Mouse (Mus musculus) hindbrain, postnatal 0 days (tissue): ENCODE data around the gene Tsc22d4. TPM values are rescaled to one million over a fixed set of nuclear protein-coding genes. Genes with fewer than 3 reads are reported as not detected.

Experiments
- ATAC-seq: fragments of 200-750 bp; cut with Nextera tagmentation; 2 replicates; pipeline ENCODE4 v1.8.0; 2017; ENCODE audit warnings: mild to moderate bottlenecking, moderate TSS enrichment, moderate library complexity
- DNase-seq: peaks from one replicate; pipeline ENCODE4 v3.0.0-alpha.2; 2015; ENCODE audit warnings: low spot score
- H3K27ac ChIP-seq: fragments of 300-500 bp; sonication (generic); 2 replicates; pipeline ENCODE4 v1.5.1; 2014; ENCODE audit warnings: mild to moderate bottlenecking
- H3K27me3 ChIP-seq: fragments of 300-500 bp; sonication (generic); 2 replicates; pipeline ENCODE4 v1.6.1; 2014; ENCODE audit warnings: low read length, mixed read lengths; ENCODE audit not compliant: insufficient read depth
- H3K36me3 ChIP-seq: fragments of 300-500 bp; sonication (generic); 2 replicates; pipeline ENCODE4 v1.6.1; 2014; ENCODE audit warnings: low read length, mixed read lengths; ENCODE audit not compliant: insufficient read depth
- H3K4me1 ChIP-seq: fragments of 300-500 bp; sonication (generic); 2 replicates; pipeline ENCODE4 v1.6.1; 2014; ENCODE audit warnings: antibody characterized with exemption, low read length, mixed read lengths; ENCODE audit not compliant: insufficient read depth
- H3K4me2 ChIP-seq: fragments of 300-500 bp; sonication (generic); 2 replicates; pipeline ENCODE4 v1.6.1; 2014; ENCODE audit warnings: low read depth, mild to moderate bottlenecking, low read length, moderate library complexity, mixed read lengths
- H3K4me3 ChIP-seq: fragments of 300-500 bp; sonication (generic); 2 replicates; pipeline ENCODE4 v1.5.1; 2014; ENCODE audit warnings: low read length
- H3K9ac ChIP-seq: fragments of 300-500 bp; sonication (generic); replicated peaks from 2 replicates; pipeline ENCODE4 v1.6.1; 2014; ENCODE audit warnings: mild to moderate bottlenecking, low read length, moderate library complexity, mixed read lengths
- H3K9me3 ChIP-seq: fragments of 300-500 bp; sonication (generic); 2 replicates; pipeline ENCODE4 v1.6.1; 2016; ENCODE audit warnings: low read length, mixed read lengths
- CTCF ChIP-seq: IDR thresholded peaks from 2 replicates; pipeline ENCODE4 v1.5.1; 2016; ENCODE audit warnings: antibody characterized with exemption, control low read depth, low read depth
- WGBS: fragments of 180-500 bp; shearing (Covaris S2); extraction: QIAGEN DNeasy Blood & Tissue Kit; methylation state at CpG from one replicate; pipeline ENCODE4 v1.1.7; 2014; 5-methylcytosine and 5-hydroxymethylcytosine counted together
- polyA plus RNA-seq: library from polyadenylated mRNA; unstranded; fragments of >200 nt; fragmentation: Nextera tagmentation; extraction: Ambion mirVana; gene quantifications from 2 replicates; pipeline ENCODE4 v1.2.1, GENCODE M21; 2015
- total RNA-seq: library from RNA; depleted of rRNA; stranded (reverse); fragments of >200 nt; gene quantifications from 2 replicates; pipeline ENCODE4 v1.2.3, GENCODE M21; 2014

The Tsc22d4 gene
- total and polyA plus RNA-seq, 2 experiments from 2014 or later, result 251 to 444 TPM

DNA sequence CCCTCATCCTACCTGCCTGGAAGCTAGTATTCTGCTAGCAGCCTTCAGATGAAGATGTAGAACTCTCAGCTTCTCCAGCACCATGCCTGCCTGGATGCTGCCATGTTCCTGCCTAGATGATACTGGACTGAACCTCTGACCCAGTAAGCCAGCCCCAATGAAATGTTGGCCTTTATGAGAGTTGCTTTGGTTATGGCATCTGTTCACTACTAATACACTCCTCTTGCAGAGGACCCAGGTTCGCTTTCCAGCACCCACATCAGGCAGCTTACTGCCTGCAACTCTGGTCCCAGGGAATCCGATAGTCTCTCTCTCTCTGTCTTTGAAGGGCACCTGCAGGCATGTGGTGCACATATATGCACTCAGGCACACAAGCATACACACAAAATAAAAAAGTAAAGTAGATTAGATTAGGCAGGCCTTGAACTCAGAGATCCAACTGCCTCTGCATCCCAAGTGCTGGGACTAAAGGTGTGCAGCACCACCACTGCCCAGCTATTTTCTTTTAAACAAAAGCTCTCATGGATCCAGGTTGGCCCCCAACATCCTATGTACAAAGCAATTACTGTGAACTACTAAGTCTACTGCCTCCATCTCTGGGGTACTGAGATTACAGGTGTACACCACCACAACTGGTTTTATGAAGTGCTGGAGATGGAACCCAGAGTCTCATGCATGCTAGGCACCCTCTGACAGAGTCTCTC is 30.2 kb downstream of the Tsc22d4 start:
- H3K27ac ChIP-seq, result no peak overlapping the region
- no peaks in the 10 kb centered on the region for H3K9me3 ChIP-seq
- H3K27me3 ChIP-seq, result no peaks in the 10 kb centered on the region
- no peaks in the 10 kb centered on the region for H3K36me3 ChIP-seq
- no peak for TF ChIP-seq CTCF
- DNase-seq, result no peak
- 0 out of 2 replicates have a peak, but pooled peaks cover 2% of the 10 kb centered on the region for H3K4me1 ChIP-seq
- ATAC-seq, result no peak
- H3K4me3 ChIP-seq, result no peak overlapping the region
- H3K4me2 ChIP-seq, result no peak overlapping the region
- no peak overlapping the region for H3K9ac ChIP-seq
- 98% methylated on average over 2 of the region's 2 CpGs for WGBS

DNA sequence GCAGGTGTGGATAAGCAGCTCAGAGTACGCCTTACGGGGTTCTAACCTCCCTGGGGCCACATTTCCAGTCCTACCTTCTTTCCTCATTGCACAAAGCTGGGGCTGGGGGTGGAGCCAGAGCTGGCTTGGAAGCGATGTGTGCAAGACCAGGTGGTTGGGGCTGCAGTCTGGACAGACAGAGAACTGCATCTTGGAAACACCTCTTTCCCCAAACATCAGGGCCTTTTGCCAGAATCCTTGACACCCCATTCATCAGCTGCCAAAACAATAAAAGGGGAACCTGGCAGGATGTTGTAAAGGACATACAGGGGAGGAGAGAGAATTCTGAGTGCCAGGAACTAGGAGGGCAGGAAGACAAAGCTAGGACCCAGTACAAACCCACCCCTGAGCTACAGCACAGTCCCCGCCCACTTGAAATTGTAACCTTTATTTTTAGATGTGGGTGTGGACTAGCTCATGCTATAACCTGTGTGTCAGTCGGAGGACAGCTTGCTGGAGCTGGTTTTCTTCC is 30.9 kb downstream of the Tsc22d4 start:
- H3K4me3 ChIP-seq, result no peak overlapping the region
- no peak for ATAC-seq
- no peak for TF ChIP-seq CTCF
- H3K9me3 ChIP-seq, result no peaks in the 10 kb centered on the region
- WGBS, result 37% methylated on average over 5 of the region's 5 CpGs
- no peak overlapping the region for H3K27ac ChIP-seq
- 0 out of 2 replicates have a peak, but pooled peaks cover 2% of the 10 kb centered on the region for H3K4me1 ChIP-seq
- H3K27me3 ChIP-seq, result no peaks in the 10 kb centered on the region
- no peak for DNase-seq
- no peak overlapping the region for H3K4me2 ChIP-seq
- no peak overlapping the region for H3K9ac ChIP-seq
- peaks cover 5% of the 10 kb centered on the region; the same call in 1 of the 2 replicates for H3K36me3 ChIP-seq

DNA sequence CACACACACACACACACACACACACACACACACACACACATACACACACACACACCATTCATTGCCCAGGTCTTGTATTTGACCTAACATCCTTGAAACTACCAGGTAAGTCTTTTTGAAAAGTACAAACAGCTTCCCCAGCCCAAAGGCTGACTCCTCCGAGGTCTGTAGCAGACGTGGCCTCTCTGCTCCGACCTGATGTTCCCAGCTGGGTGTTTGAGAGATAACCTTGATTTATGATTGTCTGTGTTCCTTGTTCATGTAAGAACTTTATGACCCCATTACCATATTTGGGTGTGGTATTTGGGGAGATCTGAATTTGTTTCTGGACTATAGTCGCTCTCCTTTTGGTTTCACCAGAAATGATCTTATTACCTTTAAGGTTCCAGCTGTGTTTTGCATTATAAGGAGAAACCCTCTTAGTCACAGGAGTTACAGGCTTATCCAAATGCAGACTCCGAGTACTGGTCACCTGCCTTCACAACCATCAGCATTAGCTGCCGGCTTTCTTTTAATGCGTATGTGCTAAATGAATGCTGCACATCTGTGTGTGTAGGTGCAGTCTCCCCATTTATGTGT is 31.8 kb downstream of the Tsc22d4 start:
- Histone ChIP-seq H3K27ac (no peak overlapping the region), H3K9ac (no peak overlapping the region), H3K9me3 (no peaks in the 10 kb centered on the region), H3K27me3 (no peaks in the 10 kb centered on the region), H3K36me3 (peaks cover 14% of the 10 kb centered on the region; the same call in 1 of the 2 replicates), H3K4me3 (no peak overlapping the region), H3K4me1 (0 out of 2 replicates have a peak, but pooled peaks cover 2% of the 10 kb centered on the region), H3K4me2 (no peak overlapping the region)
- ATAC-seq, result no peak
- 87% methylated on average over 7 of the region's 7 CpGs for WGBS
- no peak for TF ChIP-seq CTCF
- no peak for DNase-seq

DNA sequence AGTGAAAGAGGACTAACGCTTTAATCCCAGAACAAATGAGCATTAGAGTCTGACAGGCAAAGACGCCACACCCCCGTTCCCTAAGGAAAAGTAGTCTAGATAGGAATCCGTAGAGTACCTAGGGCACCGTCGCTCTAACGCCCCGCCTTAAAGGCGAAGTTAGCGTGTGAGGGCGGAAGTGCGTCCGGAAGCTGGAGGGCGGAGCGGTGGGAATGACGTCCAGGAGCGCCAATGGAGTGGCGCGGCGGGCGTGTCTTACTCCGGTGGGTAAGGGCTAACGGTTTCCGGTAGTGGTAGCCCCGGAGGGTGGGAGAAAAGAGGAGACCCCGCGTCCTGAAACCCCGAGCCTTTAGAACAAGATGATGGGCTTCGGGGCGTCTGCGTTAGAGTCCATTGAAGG is 33.1 kb downstream of the Tsc22d4 start, which contains the start of gene Ppp1r35:
Gene Ppp1r35, plus strand, starts transcription at position 215 of the 400 bp plus-strand sequence.
- under 1% methylated on average over 31 of the region's 31 CpGs for WGBS
- peak within 1 kb of the TSS; percentile 98 for H3K4me3 ChIP-seq
- peaks cover 23% of the 10 kb centered on the region; the same call in 1 of the 2 replicates for H3K36me3 ChIP-seq
- peak; percentile 99 for DNase-seq
- no peaks in the 10 kb centered on the region for H3K27me3 ChIP-seq
- H3K9me3 ChIP-seq, result no peaks in the 10 kb centered on the region
- TF ChIP-seq CTCF, result no peak
- peak; percentile 96 for ATAC-seq
- peak within 1 kb of the TSS; percentile 85 for H3K4me2 ChIP-seq
- H3K4me1 ChIP-seq, result peaks cover 8% of the 10 kb centered on the region
- H3K9ac ChIP-seq, result peak within 1 kb of the TSS; percentile 96
- peak within 1 kb of the TSS; percentile 93 for H3K27ac ChIP-seq

DNA sequence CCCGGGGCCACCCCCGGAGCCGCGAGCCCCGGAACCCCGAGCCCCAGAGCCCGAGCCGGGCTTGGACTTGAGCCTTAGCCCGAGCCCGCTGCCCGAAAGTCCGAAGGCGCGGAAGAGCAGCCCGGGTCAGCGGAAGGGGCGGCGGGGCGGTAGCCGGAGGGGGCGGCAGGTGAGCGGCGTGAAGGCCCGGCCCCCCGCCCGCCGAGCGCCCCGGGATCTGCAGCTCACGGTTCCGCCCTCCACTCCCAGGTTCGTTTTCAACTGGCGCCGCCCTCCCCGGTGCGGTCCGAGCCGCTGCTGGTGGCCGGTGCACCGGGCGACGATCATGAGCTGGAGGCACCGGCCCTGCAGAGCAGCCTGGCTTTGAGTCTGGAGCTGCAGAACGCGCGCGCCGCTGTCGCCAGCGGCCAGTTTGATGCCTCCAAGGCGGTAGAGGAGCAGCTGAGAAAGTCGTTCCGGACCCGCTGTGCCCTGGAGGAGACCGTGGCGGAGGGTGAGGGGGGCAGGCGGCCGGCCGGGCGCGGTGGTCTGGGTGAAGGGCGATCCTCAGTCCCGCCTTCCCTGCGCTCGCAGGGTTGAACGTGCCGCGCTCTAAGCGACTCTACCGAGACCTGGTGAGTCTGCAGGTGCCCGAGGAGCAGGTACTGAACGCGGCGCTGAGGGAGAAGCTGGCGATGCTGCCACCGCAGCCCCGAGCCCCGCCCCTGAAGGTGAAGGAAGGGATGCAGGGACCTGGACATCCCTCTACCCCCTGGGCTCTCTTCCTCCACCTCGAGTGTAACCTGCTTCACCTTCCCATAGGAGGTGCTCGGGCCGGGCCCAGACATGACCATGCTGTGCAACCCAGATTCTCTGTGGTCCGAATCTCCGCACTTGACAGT is 33.8 kb downstream of the Tsc22d4 start:
- Histone ChIP-seq H3K9ac (peak overlapping the region; percentile 96), H3K27me3 (no peaks in the 10 kb centered on the region), H3K9me3 (no peaks in the 10 kb centered on the region), H3K36me3 (peaks cover 23% of the 10 kb centered on the region; the same call in 1 of the 2 replicates), H3K4me1 (peaks cover 15% of the 10 kb centered on the region), H3K4me2 (peak overlapping the region; percentile 85), H3K27ac (peak overlapping the region; percentile 93), H3K4me3 (peak overlapping the region; percentile 98)
- ATAC-seq (peak; percentile 25), DNase-seq (peak; percentile 34)
- WGBS, result under 1% methylated on average over 72 of the region's 83 CpGs
- TF ChIP-seq CTCF, result no peak; the same call in 1 of the 2 replicates

DNA sequence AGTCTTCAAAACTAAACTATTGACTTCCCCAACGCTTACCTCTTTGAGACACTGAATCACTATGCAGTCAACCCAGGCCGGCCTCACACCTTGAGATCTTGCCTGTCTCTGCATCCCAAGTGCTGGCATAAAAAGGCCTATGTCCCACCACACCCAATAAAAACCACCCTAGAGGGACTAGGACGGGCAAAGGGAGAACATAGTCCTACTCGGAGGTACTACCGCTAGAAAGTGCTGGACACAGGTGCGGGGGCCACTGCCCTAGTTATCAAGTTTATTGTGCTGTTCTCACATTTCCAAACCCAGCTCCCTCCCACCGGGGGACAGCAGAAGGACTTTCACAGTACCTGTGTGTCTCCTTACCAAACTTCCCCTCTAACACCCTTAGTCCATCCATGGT is 36.1 kb downstream of the Tsc22d4 start:
- Histone ChIP-seq H3K4me2 (no peak overlapping the region), H3K9me3 (no peaks in the 10 kb centered on the region), H3K36me3 (peaks cover 23% of the 10 kb centered on the region; the same call in 1 of the 2 replicates), H3K4me1 (peaks cover 25% of the 10 kb centered on the region), H3K4me3 (no peak overlapping the region), H3K27me3 (no peaks in the 10 kb centered on the region), H3K27ac (no peak overlapping the region), H3K9ac (no peak overlapping the region)
- DNase-seq (no peak), ATAC-seq (no peak)
- WGBS, result 93% methylated on average over 7 of the region's 7 CpGs
- no peak for TF ChIP-seq CTCF
